Mouse (Mus musculus) kidney, adult 2 months (tissue): ENCODE data around the gene Tmc6. TPM values are rescaled to one million over a fixed set of nuclear protein-coding genes. Genes with fewer than 3 reads are reported as not detected.
A peak's percentile ranks its signal among the peaks of the same experiment; 100 is the strongest.

Source experiments
- DNase-seq: peaks from one replicate; pipeline ENCODE4 v3.0.0; 2021
- H3K27ac ChIP-seq: fragments of 200-500 bp; 2 replicates; pipeline ENCODE4 v1.5.1; 2012; ENCODE audit warnings: low read depth, low read length, control low read depth, inconsistent platforms; ENCODE audit not compliant: insufficient read depth
- H3K27me3 ChIP-seq: fragments of 200-500 bp; replicated peaks from 2 replicates; pipeline ENCODE4 v1.6.1; 2012; ENCODE audit warnings: mild to moderate bottlenecking, moderate library complexity, low read length, inconsistent platforms; ENCODE audit not compliant: control insufficient read depth, insufficient read depth
- H3K36me3 ChIP-seq: fragments of 200-500 bp; 2 replicates; pipeline ENCODE4 v1.6.1; 2012; ENCODE audit warnings: mild to moderate bottlenecking, moderate library complexity, low read length, inconsistent platforms; ENCODE audit not compliant: control insufficient read depth, insufficient read depth
- H3K4me1 ChIP-seq: fragments of 200-500 bp; 2 replicates; pipeline ENCODE4 v1.6.1; 2011; ENCODE audit warnings: low read length; ENCODE audit not compliant: control insufficient read depth, insufficient read depth
- H3K4me3 ChIP-seq: fragments of 200-500 bp; 2 replicates; pipeline ENCODE4 v1.5.1; 2011; ENCODE audit warnings: mild to moderate bottlenecking, low read depth, low read length, control low read depth; ENCODE audit not compliant: insufficient read depth
- CTCF ChIP-seq: fragments of 200-500 bp; conservative IDR thresholded peaks from 2 replicates; pipeline ENCODE4 v1.5.1; 2011; ENCODE audit warnings: low read depth, mild to moderate bottlenecking, control low read depth, low read length, moderate library complexity, mixed read lengths; ENCODE audit not compliant: insufficient read depth, insufficient read length
- POLR2A ChIP-seq: fragments of 200-500 bp; IDR thresholded peaks from one replicate; pipeline ENCODE4 v1.6.1; 2011; ENCODE audit warnings: low read depth, low read length, control low read depth
- WGBS: fragments of 180-500 bp; shearing (Covaris S2); methylation state at CpG from one replicate; pipeline ENCODE4 v1.1.7; 2018; 5-methylcytosine and 5-hydroxymethylcytosine counted together
- polyA plus RNA-seq: library from polyadenylated mRNA; depleted of rRNA; stranded (reverse); fragments of >200 nt; gene quantifications from 2 replicates; pipeline ENCODE4 v1.2.3, GENCODE M21; 2012

Gene Tmc6
- polyA plus RNA-seq, 1 experiment = 48.4 TPM

- H3K27ac ChIP-seq = no peak overlapping the region
- no peak for TF ChIP-seq CTCF
- no peak for TF ChIP-seq POLR2A
- H3K4me1 ChIP-seq = no peaks in the 10 kb centered on the region
- H3K36me3 ChIP-seq = no peaks in the 10 kb centered on the region
- DNase-seq = no peak
- H3K4me3 ChIP-seq = no peak overlapping the region
- 75% methylated on average over 5 of the region's 5 CpGs for WGBS
- no peaks in the 10 kb centered on the region for H3K27me3 ChIP-seq
Measured at GRCm38 (mm10) chr11:117799174-117799573, 17.2 kb upstream of the Tmc6 start.

GRCm38 (mm10) chr11:117798160-117798541, 16.2 kb upstream of the Tmc6 start:
- no peak overlapping the region for H3K27ac ChIP-seq
- no peaks in the 10 kb centered on the region for H3K4me1 ChIP-seq
- no peaks in the 10 kb centered on the region for H3K36me3 ChIP-seq
- WGBS = 58% methylated on average over 2 of the region's 2 CpGs
- no peaks in the 10 kb centered on the region for H3K27me3 ChIP-seq
- H3K4me3 ChIP-seq = no peak overlapping the region
- TF ChIP-seq POLR2A (no peak), CTCF (no peak)
- DNase-seq = no peak

- no peak for DNase-seq
- Histone ChIP-seq H3K4me3 (no peak within 1 kb of the TSS), H3K27me3 (no peaks in the 10 kb centered on the region), H3K27ac (no peak within 1 kb of the TSS), H3K4me1 (no peaks in the 10 kb centered on the region), H3K36me3 (no peaks in the 10 kb centered on the region)
- TF ChIP-seq CTCF = no peak
- TF ChIP-seq POLR2A = no peak
- 71% methylated on average over 9 of the region's 9 CpGs for WGBS
Measured at GRCm38 (mm10) chr11:117797511-117798159, 15.6 kb upstream of the Tmc6 start, which contains the start of gene 6030468B19Rik. Gene 6030468B19Rik, plus strand, starts transcription at chr11:117797660.

GRCm38 (mm10) chr11:117796954-117797353, 15.0 kb upstream of the Tmc6 start:
- WGBS = 72% methylated on average over 5 of the region's 5 CpGs
- Histone ChIP-seq H3K27me3 (no peaks in the 10 kb centered on the region), H3K4me3 (no peak overlapping the region), H3K27ac (no peak overlapping the region), H3K36me3 (no peaks in the 10 kb centered on the region), H3K4me1 (peaks cover 3% of the 10 kb centered on the region; the same call in 1 of the 2 replicates)
- no peak for TF ChIP-seq CTCF
- TF ChIP-seq POLR2A = no peak
- no peak for DNase-seq

GRCm38 (mm10) chr11:117794035-117794551, 12.1 kb upstream of the Tmc6 start:
- DNase-seq = no peak
- 83% methylated on average over 4 of the region's 4 CpGs for WGBS
- H3K27me3 ChIP-seq = no peaks in the 10 kb centered on the region
- no peaks in the 10 kb centered on the region for H3K36me3 ChIP-seq
- H3K27ac ChIP-seq = no peak overlapping the region
- H3K4me3 ChIP-seq = no peak overlapping the region
- peaks cover 3% of the 10 kb centered on the region; the same call in 1 of the 2 replicates for H3K4me1 ChIP-seq
- TF ChIP-seq CTCF = no peak
- no peak for TF ChIP-seq POLR2A

- Histone ChIP-seq H3K27ac (no peak overlapping the region), H3K4me1 (peaks cover 3% of the 10 kb centered on the region; the same call in 1 of the 2 replicates), H3K27me3 (no peaks in the 10 kb centered on the region), H3K36me3 (no peaks in the 10 kb centered on the region), H3K4me3 (peak overlapping the region; percentile 35)
- TF ChIP-seq CTCF (0 out of 2 replicates have a peak, but pooled peaks have one; percentile 3), POLR2A (no peak)
- 24% methylated on average over 22 of the region's 22 CpGs for WGBS
- DNase-seq = peak; percentile 92
Measured at GRCm38 (mm10) chr11:117792281-117792888, 10.4 kb upstream of the Tmc6 start.

GRCm38 (mm10) chr11:117791441-117791761, 9.4 kb upstream of the Tmc6 start:
- 91% methylated on average over 9 of the region's 9 CpGs for WGBS
- Histone ChIP-seq H3K4me1 (peaks cover 3% of the 10 kb centered on the region; the same call in 1 of the 2 replicates), H3K27ac (no peak overlapping the region), H3K27me3 (no peaks in the 10 kb centered on the region), H3K36me3 (no peaks in the 10 kb centered on the region), H3K4me3 (no peak overlapping the region)
- DNase-seq = no peak
- TF ChIP-seq CTCF = no peak
- no peak for TF ChIP-seq POLR2A
